Mouse (Mus musculus) megakaryocyte progenitor cell, adult 5-6 weeks (primary cell): ENCODE data around the gene Dnajb13. TPM values are rescaled to one million over a fixed set of nuclear protein-coding genes. Genes with fewer than 3 reads are reported as not detected.
A peak's percentile ranks its signal among the peaks of the same experiment; 100 is the strongest.
"Not testable (repeated sequence)": the region's sequence is repeated elsewhere in the genome, so short reads cannot be mapped to it uniquely, and the experiment has no call there.

Experiments used
- ATAC-seq: replicated peaks from 2 replicates; pipeline ENCODE4 v1.8.0; 2016; ENCODE audit warnings: mild to moderate bottlenecking, moderate TSS enrichment, inconsistent platforms; ENCODE audit not compliant: poor library complexity
- total RNA-seq, 2 experiments: library from RNA; stranded (forward) in 1 of 2; stranded (reverse) in 1 of 2; fragments of 157-497, 149-512 nt in 1 of 2; fragments of 200-1000 nt in 1 of 2; gene quantifications; 2 replicates each; pipeline versions ENCODE4 v1.2.3 to v1.2.4; 2015 to 2017

Dnajb13 gene
- total RNA-seq, 2 experiments from 2014 or later, result not detected

DNA sequence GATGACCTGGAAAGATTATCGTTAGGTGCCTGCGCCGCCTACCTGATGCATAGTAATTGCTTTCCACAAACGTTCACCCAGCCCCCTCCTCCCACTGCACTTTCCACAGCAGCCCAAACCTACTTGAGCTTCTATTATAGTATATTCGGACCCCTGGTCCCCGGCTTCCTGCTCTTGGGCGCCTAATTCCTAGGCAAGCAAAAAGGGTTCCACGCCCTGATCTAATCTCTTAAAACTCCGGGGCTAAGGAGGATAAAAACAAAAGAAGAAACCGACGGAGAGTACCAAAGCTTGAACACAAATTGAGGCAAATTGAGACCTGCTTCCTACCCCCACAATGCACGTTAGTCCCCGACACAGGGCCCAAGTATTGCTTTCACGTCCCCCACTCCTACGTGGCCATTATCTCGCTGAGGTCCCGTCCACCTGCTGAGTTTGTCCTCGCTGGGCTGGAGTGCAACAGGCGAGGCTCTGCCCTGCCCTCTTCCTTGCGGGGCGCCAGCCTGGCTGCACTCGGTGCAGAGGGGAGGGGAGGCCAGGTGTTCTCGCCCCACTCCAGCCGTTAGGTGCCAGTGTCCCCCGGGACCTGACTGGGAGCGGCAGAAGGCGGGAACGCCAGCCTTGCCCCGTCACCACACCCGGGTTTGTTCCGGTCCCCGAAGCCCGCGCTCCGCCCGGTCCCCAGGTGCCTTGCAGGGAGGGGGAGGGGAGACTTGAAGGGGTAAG, 22.2 kb downstream of the Dnajb13 start:
- peak; percentile 33 for ATAC-seq

DNA sequence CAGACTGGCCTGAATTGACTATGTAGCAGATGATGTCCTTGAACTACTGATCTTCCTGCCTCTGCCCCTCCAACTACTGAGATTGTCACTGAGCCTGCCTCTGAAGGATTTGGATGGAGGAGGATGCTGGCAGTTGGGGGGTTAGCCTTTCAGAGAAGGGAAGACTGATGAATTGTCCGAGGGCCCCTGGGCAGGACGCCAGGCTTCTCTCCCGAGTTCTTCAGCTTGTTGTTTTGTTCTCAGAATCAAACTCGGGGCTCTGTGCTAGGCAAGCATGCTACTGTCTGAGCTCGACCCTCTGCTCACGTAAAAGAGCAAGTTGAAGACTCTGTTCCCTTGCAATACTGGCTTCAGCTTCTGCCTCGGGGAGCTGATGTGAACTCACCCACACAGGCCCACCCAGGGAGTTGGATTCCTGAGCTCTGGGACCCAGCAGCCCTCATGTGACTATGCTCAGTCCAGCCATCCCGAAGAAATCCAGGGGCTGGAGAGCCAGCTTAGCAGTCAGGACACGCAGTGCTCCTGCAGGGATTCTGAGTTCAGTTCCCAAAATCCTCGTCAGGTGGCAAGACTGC, 26.2 kb downstream of the Dnajb13 start:
- ATAC-seq, result no peak

DNA sequence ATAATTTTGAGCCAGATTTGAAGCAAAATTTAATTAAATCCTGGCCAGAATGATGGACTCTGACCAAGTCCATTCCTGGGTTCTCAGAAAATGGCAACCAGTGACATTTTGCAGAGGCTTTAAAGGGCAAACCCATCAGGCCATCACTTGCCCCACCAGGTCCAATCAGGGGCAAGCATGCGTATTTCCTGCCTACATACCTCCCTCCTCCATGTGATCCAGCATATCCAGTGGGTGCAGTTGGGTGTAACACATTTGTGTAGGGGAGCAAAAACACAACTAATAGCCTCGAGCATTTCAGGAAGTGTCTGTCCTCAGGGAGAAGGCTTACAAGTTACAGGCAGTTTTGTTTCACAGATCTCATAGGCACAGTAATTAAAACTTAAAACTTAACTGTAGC, 27.5 kb downstream of the Dnajb13 start:
- no peak for ATAC-seq

DNA sequence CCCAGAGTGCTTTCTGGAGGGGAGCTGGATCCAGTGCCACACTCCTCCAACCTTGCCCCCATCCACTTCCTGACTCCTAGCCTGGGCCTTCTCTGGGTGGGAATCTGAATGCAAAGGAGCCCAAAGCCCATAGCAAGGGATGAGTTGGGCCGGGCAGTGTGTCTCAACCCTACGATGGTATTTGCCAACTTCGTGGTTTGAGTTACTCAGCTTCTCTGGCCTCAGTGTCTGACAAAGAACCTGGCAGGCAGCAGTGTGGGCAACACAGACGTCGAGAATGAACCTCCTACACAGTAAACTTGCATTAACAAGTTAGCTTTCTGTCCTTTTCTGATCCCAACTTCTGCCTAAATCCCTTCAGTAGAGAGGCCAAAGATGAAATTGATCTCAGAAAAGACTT, 30.3 kb downstream of the Dnajb13 start:
- ATAC-seq, result peak; percentile 74

DNA sequence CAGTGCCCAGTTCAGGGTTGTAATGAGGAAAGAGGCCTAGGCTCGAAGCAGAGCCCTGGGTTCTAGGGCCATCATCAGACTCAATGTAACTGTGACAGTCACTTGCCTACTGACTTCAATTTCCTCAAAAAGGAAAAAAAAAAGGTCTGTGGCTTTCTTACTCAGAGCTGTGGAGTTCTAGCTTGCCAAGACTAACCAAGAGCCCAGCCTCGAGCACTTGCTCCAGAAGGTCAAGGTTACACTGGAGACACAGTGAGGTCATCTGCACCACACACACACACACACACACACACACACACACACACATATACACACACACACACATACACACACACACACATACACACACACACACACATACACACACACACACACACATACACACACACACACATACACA, 32.7 kb downstream of the Dnajb13 start:
- ATAC-seq, result not testable (repeated sequence)

DNA sequence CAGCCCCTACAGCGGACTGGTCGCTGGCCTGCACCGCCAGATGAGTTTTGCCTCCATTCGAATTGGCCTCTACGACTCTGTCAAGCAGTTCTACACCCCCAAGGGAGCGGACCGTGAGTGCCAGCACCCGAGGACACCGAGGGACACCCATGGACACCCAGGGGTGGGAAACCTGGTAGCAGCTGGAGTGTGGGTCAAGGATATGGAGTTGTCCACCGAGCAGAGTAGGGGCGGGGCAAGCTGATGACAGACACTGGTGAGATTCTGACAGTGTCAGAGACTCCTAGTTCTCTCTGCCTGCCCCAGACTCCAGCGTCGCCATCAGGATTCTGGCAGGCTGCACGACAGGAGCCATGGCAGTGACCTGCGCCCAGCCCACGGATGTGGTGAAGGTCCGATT, 34.6 kb downstream of the Dnajb13 start:
- ATAC-seq, result no peak

DNA sequence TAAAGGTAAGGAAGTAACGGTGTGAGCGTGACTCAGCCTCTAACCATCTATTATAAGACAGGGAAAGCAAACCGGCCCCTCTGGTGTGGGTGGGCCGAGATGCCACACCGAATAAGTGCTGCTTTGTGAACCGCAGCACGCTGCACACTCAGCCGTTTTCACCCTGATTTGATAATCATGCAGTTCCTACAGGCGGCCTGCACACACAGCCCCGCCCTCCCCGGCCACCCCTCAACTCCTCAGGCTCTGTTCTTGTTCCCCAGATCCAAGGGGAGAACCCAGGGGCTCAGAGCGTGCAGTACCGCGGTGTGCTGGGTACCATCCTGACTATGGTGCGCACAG, 35.0 kb downstream of the Dnajb13 start:
- no peak for ATAC-seq

DNA sequence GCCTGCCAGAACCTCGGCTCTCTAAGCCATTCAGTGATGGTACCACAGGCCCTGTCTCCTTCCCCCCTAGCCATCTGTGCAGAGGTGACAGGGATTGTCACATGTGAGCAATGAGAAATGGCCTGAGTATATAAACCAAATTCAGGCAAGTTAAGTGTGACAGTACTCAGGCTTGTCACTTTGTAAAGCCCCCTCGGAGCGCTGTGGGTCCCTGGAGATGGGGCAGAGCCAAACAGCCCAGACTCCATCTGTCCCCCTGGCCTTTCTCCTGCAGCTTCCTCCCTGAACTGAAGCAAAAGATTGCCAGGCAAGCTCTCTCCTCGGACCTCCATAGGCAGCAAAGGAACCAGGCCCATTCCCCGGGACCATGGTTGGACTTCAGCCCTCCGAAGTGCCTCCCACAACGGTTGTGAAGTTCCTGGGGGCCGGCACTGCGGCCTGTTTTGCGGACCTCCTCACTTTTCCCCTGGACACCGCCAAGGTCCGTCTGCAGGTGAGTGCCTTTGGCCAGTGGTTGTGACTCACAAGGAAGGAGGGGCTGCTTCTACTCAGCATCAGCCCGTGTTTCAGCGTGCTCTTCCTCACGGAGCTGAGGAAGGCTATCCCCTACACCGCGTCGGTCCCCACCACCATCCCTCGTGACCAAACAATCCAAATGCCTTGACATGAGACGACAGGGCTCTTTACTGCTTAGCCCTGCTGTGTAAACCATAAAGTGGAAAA, 35.5 kb downstream of the Dnajb13 start:
- ATAC-seq, result no peak

DNA sequence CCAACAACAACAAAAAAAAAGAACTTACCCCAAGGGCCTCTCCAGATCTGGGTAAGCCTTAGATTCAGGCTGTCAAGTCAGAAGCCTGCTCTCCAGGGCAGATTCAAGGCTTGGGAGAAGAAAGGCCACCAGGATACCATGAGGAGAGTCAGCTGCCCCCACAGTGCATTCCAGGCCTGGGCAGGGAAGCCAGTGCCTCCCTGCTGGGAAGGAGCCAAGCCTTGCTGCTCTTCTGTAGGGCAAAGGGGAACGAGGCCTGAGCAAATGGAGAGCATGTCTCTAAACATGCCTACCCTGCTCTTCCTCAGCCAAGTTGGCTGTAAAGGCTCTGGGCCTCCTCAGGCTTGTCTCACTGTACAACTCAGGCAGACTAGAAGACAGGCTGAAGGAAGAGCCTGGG, 40.1 kb downstream of the Dnajb13 start:
- ATAC-seq, result no peak

DNA sequence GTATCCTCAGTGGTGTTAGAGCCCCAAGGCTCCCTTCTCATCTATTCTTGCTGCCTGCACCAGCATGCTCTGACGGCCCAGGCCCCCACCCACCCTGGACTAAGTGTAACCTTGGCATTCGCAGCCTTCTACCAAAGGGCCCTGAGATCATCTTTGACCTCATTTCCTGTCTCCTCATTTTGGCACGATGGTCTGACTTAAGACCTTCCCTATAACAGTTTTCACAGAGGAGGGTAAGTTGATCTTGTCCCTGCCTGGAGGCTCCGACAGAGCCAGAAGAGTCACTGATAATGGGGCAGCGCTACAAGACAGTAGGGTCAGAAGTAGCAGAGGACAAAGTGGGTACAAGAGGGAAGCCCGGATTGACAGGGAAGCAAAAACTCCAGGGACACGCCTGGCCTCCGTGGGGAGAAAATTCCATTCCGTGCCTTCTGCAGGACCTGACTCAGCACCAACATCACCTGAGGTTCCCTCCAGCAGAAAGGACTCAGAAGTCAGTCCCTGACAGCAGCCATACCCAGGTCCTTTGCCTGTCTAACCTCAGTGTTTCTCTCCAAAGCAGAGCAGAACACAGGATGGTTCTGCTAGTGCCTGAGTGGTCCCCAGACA, 40.8 kb downstream of the Dnajb13 start:
- no peak for ATAC-seq

DNA sequence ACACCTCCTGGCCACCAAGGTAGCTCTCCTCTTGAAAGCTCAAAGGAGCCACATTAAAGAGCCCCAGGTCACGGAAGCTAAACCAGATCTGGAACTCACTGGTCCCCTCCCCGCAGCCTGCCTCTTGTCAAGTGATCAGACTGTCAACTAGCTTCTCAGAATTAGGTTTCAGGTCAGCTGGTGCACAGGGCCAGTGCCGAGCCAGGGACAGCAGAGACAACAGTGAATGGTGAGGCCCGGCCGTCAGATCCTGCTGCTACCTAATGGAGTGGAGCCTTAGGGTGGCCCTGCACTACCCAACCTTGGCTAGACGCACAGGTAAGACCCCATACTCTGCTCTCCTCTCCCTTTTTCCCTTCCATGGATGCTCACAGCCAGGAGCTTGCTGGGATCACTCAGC, 42.0 kb downstream of the Dnajb13 start, which contains the start of gene Ucp3:
Gene Ucp3 (plus strand): TSS at position 214 of the 400 bp plus-strand sequence.
- no peak for ATAC-seq

DNA sequence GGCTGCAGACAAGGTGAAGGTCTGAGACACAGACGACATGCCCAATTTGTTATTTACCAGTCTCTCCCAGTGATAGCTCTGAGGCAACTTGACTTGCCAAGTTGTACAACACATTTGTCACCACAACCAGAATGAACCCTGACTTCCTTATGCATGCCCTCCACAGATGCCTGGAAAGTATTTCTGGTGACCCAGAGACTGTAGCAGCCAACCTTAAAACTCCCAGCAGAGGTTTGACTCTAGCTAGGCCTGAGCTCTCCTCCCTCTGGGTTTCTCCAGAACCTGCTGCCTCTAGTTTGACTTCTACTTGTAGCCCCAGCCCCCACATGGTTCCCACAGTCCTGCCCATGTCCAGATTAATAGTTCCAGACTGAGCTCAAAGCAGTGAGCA, 43.4 kb downstream of the Dnajb13 start:
- ATAC-seq, result no peak

DNA sequence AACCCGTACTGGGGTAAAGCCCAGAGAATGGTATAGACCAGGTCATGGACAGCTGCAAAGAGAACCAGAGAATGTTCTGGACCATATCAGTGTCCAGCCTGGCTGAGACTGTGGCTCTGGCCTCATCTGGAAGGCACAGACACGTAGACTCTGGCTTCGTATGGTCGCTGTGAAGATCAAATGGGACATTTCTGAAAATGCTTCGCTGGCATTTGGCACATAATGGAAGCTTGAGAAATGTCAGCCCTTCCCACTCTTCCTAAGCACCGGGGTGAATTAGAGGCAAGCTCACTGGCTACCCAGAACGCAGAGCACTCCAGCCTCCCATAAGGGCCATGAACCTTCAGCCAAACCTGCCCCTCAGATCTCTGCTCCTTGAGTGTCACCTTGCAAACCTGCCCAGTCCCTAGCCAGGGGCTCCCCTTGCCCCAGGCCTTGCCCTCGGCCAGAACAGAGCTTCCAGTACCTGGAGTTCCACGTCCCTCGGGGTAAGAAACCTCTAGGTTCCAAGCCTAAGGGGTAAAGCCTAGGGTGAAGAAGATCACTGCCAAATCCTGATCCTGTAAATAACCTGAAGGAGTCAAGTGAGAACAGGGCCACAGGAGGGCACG, 43.9 kb downstream of the Dnajb13 start:
- no peak for ATAC-seq

DNA sequence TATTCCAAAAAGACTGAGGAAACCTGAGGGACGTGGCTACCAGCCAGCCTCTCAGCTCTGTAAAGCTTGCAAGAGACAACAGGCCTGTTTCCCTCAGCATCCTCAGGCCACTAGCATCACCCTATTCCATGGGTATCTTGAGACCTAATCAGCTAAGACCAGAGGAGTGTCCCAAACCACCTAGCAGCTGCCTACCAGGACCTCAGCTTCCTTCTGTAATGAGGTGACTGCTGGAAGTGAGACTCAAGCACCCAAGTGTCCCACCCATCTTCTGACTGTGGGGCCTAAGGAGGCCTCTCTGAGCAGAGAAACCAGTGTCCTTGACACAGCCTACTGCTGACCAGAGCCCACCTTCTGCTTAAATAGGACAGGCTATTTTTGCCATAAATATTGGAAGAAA, 45.3 kb downstream of the Dnajb13 start:
- no peak for ATAC-seq

DNA sequence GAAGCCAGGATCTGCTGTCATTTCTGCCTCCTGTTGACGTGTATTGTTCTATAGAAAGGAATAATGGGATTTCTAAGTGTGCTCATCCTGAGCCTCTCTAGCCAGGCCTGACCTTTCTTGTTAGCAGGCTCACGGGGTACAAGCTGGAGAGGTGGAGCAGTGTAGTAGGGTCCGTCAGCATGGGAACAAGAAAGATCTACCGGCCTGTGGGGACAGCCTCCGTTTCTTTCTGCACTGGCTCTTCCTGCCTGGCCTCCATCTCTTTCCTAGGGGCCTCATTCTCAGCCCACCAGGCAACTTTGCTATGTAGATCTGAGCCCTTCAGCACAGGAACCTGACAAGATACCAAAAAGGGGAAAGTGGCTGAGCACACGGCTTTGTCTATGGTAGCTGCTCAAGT, 46.0 kb downstream of the Dnajb13 start:
- ATAC-seq, result no peak

DNA sequence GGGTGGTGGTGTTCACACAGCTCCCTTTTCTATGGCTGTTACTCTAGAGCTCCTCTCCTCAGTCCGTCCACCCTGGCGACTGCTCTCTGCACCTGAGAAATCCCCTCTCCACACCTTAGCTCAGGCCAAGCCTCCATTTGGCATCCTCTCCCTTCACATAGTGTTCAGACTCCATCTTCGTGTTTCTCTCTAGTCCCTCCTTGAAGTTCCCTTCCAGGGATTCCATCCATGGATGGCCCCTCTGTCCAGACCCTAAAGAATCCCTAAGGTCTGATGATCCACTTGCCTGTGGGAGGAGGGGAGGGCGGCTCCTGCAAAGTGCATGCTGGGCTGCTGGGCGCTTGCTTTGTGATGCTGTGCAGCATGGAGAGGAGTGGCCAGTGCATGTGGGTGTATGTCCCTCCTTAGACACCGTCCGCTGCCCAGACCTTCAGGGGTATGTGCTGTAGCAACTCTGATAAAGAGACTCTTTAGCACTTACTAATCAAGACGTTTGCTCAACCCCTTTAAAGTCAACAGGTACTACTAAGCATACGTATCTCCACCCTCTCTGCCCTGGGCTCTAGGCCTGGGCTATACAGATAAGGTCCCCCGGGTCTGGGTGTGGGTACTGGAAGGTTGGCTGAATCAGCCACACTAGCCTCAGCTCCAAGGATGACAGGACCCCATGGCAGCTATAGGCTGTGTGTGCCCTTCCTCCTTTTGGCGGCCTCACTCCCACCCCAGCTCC, 47.8 kb downstream of the Dnajb13 start:
- peak; percentile 75 for ATAC-seq

DNA sequence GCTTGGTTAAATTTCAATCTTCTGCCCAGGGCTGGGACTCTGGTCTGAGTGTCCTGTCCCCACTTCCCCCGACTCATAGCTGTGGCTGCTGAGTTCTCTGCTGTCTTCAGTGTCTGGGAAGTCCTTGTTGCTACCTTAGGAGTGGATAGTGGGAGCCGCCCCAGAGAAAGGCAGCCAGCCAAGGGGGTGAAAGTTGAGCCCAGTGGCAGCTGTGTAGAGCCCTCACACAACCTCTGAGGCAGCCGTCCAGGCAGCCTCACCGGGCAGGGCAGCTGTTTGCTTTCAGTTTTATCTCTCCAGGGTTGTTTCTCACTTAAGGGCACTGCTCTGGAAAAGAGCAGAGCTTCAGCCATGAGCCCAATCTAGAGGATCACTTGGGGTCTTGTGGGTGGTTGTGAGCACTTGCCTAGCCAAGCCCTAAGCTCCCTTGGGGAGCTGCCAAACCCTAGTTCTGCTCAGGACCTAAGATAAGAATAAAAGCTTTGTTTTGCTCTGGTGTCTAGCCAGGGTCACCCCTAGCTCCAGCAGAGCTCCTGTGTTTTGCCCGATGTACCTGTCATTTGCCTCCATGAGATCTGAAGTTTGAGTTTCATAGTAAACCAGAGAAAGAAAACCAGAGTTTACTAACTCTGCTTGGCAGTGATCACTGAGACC, 49.0 kb downstream of the Dnajb13 start:
- ATAC-seq, result peak; percentile 51

DNA sequence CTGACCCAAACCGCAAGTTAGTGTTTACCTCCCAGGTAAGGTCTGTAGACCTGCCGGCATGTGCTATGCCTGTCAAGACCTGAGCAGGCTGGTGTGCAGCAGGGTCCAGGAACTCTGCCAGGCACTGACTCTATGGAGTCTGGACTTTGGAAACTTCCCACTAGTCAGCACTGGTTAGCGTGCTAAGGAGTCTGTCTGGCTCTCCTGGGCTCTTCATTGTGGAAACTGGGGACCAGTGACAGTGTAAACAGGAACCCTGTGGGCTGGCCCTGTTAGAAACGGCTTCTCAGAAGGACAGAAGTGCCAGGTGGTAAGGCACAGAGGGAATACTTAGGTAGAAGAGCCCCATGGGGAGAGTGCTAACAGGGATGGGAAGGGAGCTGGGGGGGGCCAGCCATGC, 49.5 kb downstream of the Dnajb13 start:
- no peak for ATAC-seq

DNA sequence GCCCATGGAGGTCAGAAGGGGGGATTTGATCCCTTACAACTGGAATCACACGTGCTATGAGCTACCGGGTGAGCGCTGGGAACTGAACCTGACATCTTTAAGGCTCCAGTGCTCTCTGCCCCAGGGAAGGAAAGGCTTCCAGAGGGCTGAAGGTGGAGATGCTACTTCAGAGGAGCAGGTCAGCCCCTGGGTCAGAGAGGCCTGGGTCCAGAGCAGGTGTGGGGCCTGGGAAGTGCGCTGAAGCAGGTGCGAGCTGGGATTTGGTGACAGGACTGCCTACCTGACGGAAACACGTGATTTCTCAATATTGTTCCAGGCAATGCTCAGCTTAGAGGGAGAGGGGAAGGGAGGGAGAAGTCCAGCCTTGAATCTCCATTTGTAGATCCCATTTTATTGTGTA, 50.5 kb downstream of the Dnajb13 start:
- ATAC-seq, result no peak

DNA sequence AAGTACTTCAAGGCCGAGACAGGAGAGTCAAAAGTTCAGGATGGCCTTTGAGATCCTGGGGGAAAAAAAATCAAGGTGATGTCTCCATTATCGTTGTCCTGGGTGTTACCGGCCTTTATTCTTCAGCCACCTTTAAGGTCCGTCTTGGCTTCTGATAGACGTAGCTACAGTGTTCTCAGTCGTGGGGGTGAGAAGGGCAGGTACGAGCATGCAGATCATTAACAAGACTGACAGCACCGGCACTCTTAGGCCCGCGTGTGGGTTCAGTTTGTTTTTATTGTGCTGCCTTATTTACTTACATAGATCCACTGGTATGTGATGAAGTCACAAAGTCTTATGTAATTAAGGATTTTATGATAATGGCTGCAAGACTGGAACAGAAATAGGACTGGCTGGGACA, 51.0 kb downstream of the Dnajb13 start:
- ATAC-seq, result no peak
